Mouse (Mus musculus) neural tube, embryonic 11.5 days (tissue): ENCODE measurements around the gene Banf2. TPM values are rescaled to one million over a fixed set of nuclear protein-coding genes. Genes with fewer than 3 reads are reported as not detected.
A peak's percentile ranks its signal among the peaks of the same experiment; 100 is the strongest.

ENCODE experiments used
- ATAC-seq: fragments of 200-750 bp; cut with Nextera tagmentation; 2 replicates; pipeline ENCODE4 v1.8.0; 2017; ENCODE audit warnings: moderate number of reproducible peaks, mild to moderate bottlenecking, moderate TSS enrichment, moderate library complexity; ENCODE audit not compliant: insufficient read depth, low FRiP score, low TSS enrichment
- DNase-seq: peaks from one replicate; pipeline ENCODE4 v3.0.0-alpha.2; 2015; ENCODE audit warnings: low spot score
- H3K27ac ChIP-seq: fragments of 300-500 bp; sonication (generic); 2 replicates; pipeline ENCODE4 v1.5.1; 2014; ENCODE audit warnings: low read depth, mild to moderate bottlenecking, low read length
- H3K27me3 ChIP-seq: fragments of 300-500 bp; sonication (generic); 2 replicates; pipeline ENCODE4 v1.6.1; 2014; ENCODE audit warnings: mild to moderate bottlenecking, low read length, mixed read lengths; ENCODE audit not compliant: control insufficient read depth, insufficient read depth
- H3K36me3 ChIP-seq: fragments of 300-500 bp; sonication (generic); 2 replicates; pipeline ENCODE4 v1.6.1; 2014; ENCODE audit warnings: mild to moderate bottlenecking, low read length, moderate library complexity, mixed read lengths; ENCODE audit not compliant: control insufficient read depth, insufficient read depth
- H3K4me1 ChIP-seq: fragments of 300-500 bp; sonication (generic); 2 replicates; pipeline ENCODE4 v1.6.1; 2014; ENCODE audit warnings: low read length, mixed read lengths; ENCODE audit not compliant: control insufficient read depth, insufficient read depth
- H3K4me2 ChIP-seq: fragments of 300-500 bp; sonication (generic); 2 replicates; pipeline ENCODE4 v1.6.1; 2014; ENCODE audit warnings: low read depth, mild to moderate bottlenecking, moderate library complexity
- H3K4me3 ChIP-seq: fragments of 300-500 bp; sonication (generic); 2 replicates; pipeline ENCODE4 v1.5.1; 2014; ENCODE audit warnings: low read depth, low read length
- H3K9ac ChIP-seq: fragments of 300-500 bp; sonication (generic); 2 replicates; pipeline ENCODE4 v1.6.1; 2014; ENCODE audit warnings: mild to moderate bottlenecking, low read length
- H3K9me3 ChIP-seq: fragments of 300-500 bp; sonication (generic); 2 replicates; pipeline ENCODE4 v1.6.1; 2016; ENCODE audit warnings: low read length; ENCODE audit not compliant: control insufficient read depth
- WGBS: fragments of 180-500 bp; shearing (Covaris S2); extraction: QIAGEN DNeasy Blood & Tissue Kit; methylation state at CpG from one replicate; pipeline ENCODE4 v1.1.7; 2014; 5-methylcytosine and 5-hydroxymethylcytosine counted together
- polyA plus RNA-seq: library from polyadenylated mRNA; unstranded; fragments of >200 nt; fragmentation: Nextera tagmentation; extraction: Ambion mirVana; gene quantifications from 2 replicates; pipeline ENCODE4 v1.2.1, GENCODE M21; 2014

The Banf2 gene
- polyA plus RNA-seq, 1 experiment from 2014 or later = not detected

GRCm38 (mm10) chr2:144101463-144101961 is 68.7 kb downstream of the Banf2 start:
- ATAC-seq (peak; percentile 81), DNase-seq (peak; percentile 20)
- Histone ChIP-seq H3K27me3 (no peaks in the 10 kb centered on the region), H3K36me3 (no peaks in the 10 kb centered on the region), H3K4me3 (no peak overlapping the region), H3K4me2 (no peak overlapping the region), H3K4me1 (no peaks in the 10 kb centered on the region), H3K9me3 (no peaks in the 10 kb centered on the region), H3K9ac (no peak overlapping the region), H3K27ac (no peak overlapping the region)
- 51% methylated on average over 13 of the region's 13 CpGs for whole genome bisulfite sequencing

GRCm38 (mm10) chr2:144107374-144107773 is 74.5 kb downstream of the Banf2 start:
- Histone ChIP-seq H3K27ac (no peak overlapping the region), H3K9me3 (no peaks in the 10 kb centered on the region), H3K4me2 (no peak overlapping the region), H3K36me3 (no peaks in the 10 kb centered on the region), H3K4me1 (no peaks in the 10 kb centered on the region), H3K27me3 (no peaks in the 10 kb centered on the region), H3K9ac (no peak overlapping the region), H3K4me3 (no peak overlapping the region)
- ATAC-seq (no peak), DNase-seq (no peak)
- WGBS = 89% methylated on average over 5 of the region's 5 CpGs

GRCm38 (mm10) chr2:144107810-144108209 is 75.0 kb downstream of the Banf2 start:
- 85% methylated on average over 2 of the region's 2 CpGs for WGBS
- no peak overlapping the region for H3K4me2 ChIP-seq
- no peaks in the 10 kb centered on the region for H3K36me3 ChIP-seq
- no peak overlapping the region for H3K27ac ChIP-seq
- H3K27me3 ChIP-seq = no peaks in the 10 kb centered on the region
- ATAC-seq (no peak), DNase-seq (no peak)
- H3K9me3 ChIP-seq = no peaks in the 10 kb centered on the region
- no peak overlapping the region for H3K9ac ChIP-seq
- H3K4me3 ChIP-seq = no peak overlapping the region
- no peaks in the 10 kb centered on the region for H3K4me1 ChIP-seq

- Histone ChIP-seq H3K9me3 (no peaks in the 10 kb centered on the region), H3K4me3 (no peak overlapping the region)
Measured at GRCm38 (mm10) chr2:144108376-144108775, 75.5 kb downstream of the Banf2 start.

GRCm38 (mm10) chr2:144111966-144112365 is 79.1 kb downstream of the Banf2 start:
- H3K4me3 ChIP-seq = no peak overlapping the region
- no peaks in the 10 kb centered on the region for H3K9me3 ChIP-seq
- WGBS = 75% methylated on average over 7 of the region's 7 CpGs
- no peak overlapping the region for H3K4me2 ChIP-seq
- DNase-seq (no peak), ATAC-seq (no peak)
- H3K36me3 ChIP-seq = no peaks in the 10 kb centered on the region
- no peak overlapping the region for H3K9ac ChIP-seq
- no peak overlapping the region for H3K27ac ChIP-seq
- no peaks in the 10 kb centered on the region for H3K4me1 ChIP-seq
- H3K27me3 ChIP-seq = no peaks in the 10 kb centered on the region

More at GRCm38 (mm10) chr2:144108376-144108775, 75.5 kb downstream of the Banf2 start:
- DNase-seq (no peak), ATAC-seq (no peak)
- Histone ChIP-seq H3K36me3 (no peaks in the 10 kb centered on the region), H3K4me2 (no peak overlapping the region), H3K9ac (no peak overlapping the region), H3K27me3 (no peaks in the 10 kb centered on the region), H3K4me1 (no peaks in the 10 kb centered on the region), H3K27ac (no peak overlapping the region)
- 80% methylated on average over 3 of the region's 3 CpGs for WGBS

GRCm38 (mm10) chr2:144112666-144113065 is 79.8 kb downstream of the Banf2 start:
- WGBS = 85% methylated on average over 5 of the region's 5 CpGs
- ATAC-seq = no peak

GRCm38 (mm10) chr2:144118061-144118460 is 85.2 kb downstream of the Banf2 start:
- Histone ChIP-seq H3K9ac (no peak overlapping the region), H3K27ac (no peak overlapping the region), H3K4me3 (no peak overlapping the region), H3K9me3 (no peaks in the 10 kb centered on the region), H3K4me2 (no peak overlapping the region), H3K4me1 (no peaks in the 10 kb centered on the region), H3K27me3 (no peaks in the 10 kb centered on the region), H3K36me3 (no peaks in the 10 kb centered on the region)
- ATAC-seq = no peak
- WGBS = 72% methylated on average over 2 of the region's 2 CpGs
- DNase-seq = no peak

More at GRCm38 (mm10) chr2:144112666-144113065, 79.8 kb downstream of the Banf2 start:
- no peak for DNase-seq
- Histone ChIP-seq H3K4me1 (no peaks in the 10 kb centered on the region), H3K4me2 (no peak overlapping the region), H3K9ac (no peak overlapping the region), H3K27me3 (no peaks in the 10 kb centered on the region), H3K9me3 (no peaks in the 10 kb centered on the region), H3K36me3 (no peaks in the 10 kb centered on the region), H3K4me3 (no peak overlapping the region), H3K27ac (no peak overlapping the region)

GRCm38 (mm10) chr2:144120186-144120823 is 87.4 kb downstream of the Banf2 start:
- no peaks in the 10 kb centered on the region for H3K27me3 ChIP-seq
- no peaks in the 10 kb centered on the region for H3K36me3 ChIP-seq
- H3K27ac ChIP-seq = no peak overlapping the region
- H3K4me3 ChIP-seq = no peak overlapping the region
- H3K9me3 ChIP-seq = no peaks in the 10 kb centered on the region
- no peak for DNase-seq
- H3K4me1 ChIP-seq = no peaks in the 10 kb centered on the region
- no peak overlapping the region for H3K4me2 ChIP-seq
- no peak for ATAC-seq
- 86% methylated on average over 7 of the region's 7 CpGs for WGBS
- H3K9ac ChIP-seq = no peak overlapping the region

GRCm38 (mm10) chr2:144122068-144122467 is 89.2 kb downstream of the Banf2 start:
- H3K9me3 ChIP-seq = no peaks in the 10 kb centered on the region
- WGBS = 92% methylated on average over 16 of the region's 16 CpGs

More at GRCm38 (mm10) chr2:144122068-144122467, 89.2 kb downstream of the Banf2 start:
- Histone ChIP-seq H3K4me2 (no peak overlapping the region), H3K27me3 (no peaks in the 10 kb centered on the region), H3K9ac (no peak overlapping the region), H3K27ac (no peak overlapping the region), H3K4me1 (no peaks in the 10 kb centered on the region), H3K4me3 (no peak overlapping the region), H3K36me3 (no peaks in the 10 kb centered on the region)
- ATAC-seq (no peak), DNase-seq (no peak)
